Mouse (Mus musculus) adrenal gland, postnatal 4 days (tissue): ENCODE measurements around the gene Smim20. TPM values are rescaled to one million over a fixed set of nuclear protein-coding genes. Genes with fewer than 3 reads are reported as not detected.
A peak's percentile ranks its signal among the peaks of the same experiment; 100 is the strongest.

ENCODE experiments used
- DNase-seq, 2 experiments: peaks; one replicate each; pipeline ENCODE4 v3.0.0; 2021 to 2022; ENCODE audit warnings: low spot score in 2 of 2, mixed read lengths in 2 of 2
- total RNA-seq, 2 experiments: library from RNA; stranded (reverse); gene quantifications; 2 replicates each; pipeline ENCODE4 v1.2.3; 2021

Gene Smim20
- total RNA-seq, 2 experiments from 2014 or later, result 66.2 to 71.2 TPM

DNA sequence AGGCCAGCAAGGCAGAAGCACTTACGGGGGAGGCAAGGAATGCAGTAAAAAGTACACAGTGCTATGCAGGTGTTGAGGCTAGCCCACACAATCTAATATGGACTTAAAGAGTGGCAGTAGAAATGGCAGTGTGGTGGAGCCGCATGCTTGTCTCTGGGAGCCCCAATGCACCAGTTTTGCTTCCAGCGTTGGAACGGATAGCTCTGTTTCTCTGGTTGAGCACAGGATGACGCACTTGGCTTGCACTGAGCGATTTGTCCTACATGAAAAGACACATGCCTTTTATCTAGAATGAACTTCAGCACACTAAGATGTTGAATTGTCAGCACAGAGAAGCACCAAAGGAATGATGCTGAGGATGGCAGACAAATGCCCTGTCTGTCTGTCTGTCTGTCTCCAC, 37.1 kb downstream of the Smim20 start:
- DNase-seq, result no peak

DNA sequence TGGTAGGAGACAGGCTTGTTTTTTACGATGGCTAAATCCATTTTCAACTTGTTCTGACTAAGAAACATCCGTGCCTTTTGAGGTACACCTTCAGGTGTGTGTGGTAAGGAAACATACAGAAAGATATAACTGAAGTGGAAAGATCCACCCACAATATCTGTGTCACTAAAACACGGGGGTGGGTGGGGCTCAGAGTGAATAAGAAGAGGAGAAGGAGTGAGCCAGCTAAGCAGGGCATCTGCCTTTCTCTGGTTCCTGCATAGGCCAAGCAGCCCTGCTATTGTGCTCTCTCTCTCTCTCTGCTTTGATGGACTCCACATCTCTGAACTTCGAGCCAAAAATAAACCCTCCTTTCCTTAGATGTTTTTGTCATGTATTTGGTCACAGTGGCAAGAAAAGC, 38.1 kb downstream of the Smim20 start:
- no peak for DNase-seq

DNA sequence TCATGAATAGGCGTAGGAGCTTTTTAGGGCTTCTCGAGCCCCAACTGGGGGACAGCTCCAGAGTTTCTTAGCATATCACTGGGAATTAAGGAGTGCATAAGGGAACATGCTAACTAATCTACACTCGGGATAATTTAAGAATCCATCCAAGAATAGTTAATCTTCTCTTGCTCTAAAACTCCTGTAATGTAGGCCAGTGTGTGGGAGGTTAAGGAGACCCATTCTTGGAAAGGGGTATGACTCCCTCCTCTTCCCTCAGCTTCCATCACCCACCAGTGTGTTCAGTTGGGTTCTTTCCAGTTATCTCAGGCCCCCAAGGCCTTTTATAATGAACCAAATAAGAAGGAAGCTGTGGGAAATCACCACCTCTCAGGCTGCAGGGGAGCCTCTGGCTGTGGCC, 40.0 kb downstream of the Smim20 start:
- no peak for DNase-seq

DNA sequence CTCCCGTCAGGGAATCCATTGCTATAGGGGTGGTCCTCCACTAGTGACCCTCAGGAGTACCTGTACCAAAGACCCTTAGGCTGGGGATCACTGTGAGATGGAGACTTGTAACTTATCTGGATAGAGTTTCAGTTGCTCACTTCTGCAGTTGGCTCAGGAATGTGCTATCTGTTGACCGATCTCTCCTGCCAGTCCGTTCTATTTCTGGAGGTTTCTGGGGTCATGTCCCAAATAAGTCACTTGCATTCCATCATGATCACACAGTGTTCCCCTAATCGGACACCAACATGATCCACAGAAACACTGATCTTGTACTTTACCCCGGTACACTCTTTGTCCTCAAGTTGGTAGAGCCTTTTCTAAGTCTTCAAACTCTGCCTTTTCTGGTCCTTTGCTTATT, 40.6 kb downstream of the Smim20 start:
- no peak for DNase-seq

DNA sequence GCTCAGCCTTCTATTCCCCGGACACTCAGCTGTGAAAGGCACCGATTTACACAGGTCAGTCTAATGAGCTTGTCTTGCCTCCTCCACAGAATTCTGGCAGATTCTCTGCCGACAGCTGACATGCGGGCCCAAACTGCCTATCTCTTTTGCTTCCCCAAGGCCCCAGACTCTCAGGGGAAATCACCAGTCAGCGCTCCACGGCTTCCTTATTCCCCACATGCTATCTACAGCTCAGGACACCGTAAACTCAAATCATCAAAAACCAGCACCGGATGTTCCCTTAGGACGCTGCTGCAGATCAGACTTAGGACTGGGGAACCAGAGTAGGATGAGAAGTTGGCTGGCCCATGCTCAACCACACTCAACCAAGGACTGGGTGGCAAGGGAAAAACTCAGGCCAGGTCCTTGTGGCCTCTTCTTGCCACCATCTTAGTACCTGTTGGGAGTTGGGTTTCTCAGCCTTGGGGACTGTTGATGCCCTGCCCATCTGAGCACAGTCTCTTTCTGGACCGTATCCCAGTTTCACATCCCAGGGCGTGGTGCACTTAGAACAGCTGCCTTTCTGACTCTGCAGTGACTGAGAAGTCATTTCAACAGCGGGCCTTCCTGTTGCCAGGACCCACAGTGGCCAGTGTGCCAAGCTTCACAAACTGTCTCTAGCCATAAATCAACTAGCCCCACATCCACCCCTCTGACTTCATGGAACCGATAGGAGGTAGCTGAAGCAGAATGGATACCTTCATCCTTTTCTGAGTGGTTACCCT, 47.7 kb downstream of the Smim20 start:
- DNase-seq, result no peak

DNA sequence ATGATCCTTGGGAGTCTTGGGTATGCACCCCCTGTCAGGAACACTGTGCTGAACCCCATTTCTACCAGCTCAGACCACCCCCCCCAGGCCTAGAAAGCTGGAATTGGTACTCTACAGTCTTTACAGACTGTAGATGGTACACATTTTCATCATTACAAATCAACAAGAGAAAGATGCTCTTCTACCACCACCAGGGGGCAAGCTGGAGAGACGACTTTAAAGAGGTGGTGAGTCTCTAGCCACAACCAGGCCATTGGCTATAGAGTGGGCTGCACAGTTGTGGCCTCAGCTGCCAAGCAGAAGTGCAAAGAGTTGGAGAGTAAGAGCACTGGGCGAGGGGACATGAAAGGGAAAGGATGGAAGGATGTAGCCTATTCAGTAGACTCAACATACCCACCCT, 48.9 kb downstream of the Smim20 start:
- no peak for DNase-seq

DNA sequence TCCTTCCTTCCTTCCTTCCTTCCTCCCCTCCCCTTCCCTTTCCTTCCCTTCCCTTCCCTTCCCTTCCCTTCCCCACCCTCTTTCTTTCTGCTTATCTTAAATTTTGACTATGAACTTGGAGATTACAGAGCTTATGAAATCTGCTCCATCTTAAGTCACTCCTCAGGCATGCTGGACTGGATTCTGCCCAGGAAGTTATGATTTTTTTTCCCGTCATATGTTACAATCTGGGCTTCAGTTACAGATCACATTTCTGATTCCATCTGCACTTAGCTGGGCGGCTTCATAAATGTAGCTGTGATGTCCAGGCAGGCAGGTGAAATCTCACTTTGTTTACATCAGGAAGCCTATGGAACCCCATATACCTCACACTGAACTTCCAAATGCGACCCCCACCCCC, 50.5 kb downstream of the Smim20 start:
- no peak for DNase-seq

DNA sequence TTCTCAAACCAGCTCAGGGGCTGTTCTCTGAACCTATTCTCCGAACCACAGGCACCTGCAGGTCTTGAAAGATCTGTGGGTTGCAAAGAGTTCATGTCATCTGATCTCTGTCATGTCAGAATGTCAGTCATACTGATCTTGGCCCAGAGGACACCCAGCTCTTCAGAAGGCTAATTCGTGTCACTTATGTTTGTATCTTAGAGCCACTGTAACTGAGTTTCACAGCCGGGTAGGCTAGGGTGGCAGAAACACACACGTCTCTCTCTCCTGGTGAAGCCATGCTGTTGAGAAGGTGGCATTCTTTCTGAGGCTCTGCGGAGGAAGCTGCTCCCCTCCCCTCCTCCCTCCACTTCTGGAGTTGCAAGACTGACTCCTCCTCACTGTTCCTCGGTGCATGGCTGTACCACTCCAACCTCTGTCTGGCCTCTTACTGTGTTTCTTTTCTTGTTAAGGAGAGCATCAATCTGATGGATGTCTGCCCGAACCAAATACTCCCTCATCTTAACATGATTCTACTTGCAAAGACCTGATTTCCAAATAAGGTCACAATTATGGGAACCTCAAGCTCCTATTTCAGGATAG, 51.1 kb downstream of the Smim20 start:
- DNase-seq, result no peak

DNA sequence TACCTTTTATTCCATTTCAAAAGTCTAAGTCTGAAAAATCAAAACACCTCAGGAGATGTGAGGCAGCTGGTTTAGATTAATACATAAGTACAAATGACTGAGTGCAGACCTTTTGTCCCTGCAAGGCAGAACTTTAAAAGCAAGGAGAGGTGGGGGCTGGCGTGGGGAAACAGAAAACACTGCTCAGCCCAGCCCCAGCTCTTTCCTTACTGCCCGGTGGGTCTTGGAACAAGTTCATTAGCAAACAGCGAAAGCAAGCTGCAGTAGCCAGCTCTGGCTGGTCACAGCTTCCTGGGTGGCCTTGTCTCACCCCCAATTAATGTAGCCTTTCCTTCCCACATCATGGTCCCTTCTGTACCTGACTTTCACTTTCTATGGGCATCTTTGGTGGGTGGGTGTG, 53.4 kb downstream of the Smim20 start:
- DNase-seq, result no peak

DNA sequence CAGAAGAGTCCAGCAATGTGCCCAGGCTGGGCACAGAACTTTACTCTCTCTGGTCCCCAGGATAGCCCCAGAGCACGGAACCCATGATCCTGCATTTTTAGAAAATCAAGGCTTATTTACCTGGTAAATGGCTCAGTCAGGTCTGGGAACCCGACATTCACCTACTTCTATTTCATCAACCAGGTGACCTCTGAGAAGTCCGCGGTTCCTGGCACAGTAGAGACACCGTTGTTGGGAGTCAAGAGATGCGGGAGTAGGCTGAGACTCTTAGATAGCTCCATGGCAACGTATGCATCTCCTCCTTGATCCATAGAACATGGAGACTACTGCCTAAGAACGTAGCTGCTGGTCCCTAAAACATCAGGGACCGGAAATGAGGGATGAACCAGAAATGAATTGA, 55.0 kb downstream of the Smim20 start:
- DNase-seq, result no peak

DNA sequence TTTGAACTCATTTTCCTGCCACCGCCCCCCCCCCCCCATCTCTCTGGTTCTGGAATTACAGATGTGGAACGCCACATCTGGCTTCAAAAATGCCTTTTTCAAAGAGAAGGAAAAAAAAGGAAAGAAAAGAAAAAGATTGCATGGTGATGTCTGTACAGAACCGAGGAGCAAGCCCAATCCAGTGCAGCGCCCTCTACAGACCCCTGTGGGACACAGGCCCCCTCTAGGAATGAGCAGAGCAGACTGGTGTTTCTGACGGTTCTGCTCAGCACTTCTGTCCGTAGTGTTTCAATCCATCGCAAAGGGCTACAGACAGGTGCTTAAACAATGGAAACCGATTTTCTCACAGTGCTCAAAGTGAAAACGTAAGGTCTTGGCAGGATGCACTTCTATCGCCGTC, 55.6 kb downstream of the Smim20 start:
- no peak for DNase-seq

DNA sequence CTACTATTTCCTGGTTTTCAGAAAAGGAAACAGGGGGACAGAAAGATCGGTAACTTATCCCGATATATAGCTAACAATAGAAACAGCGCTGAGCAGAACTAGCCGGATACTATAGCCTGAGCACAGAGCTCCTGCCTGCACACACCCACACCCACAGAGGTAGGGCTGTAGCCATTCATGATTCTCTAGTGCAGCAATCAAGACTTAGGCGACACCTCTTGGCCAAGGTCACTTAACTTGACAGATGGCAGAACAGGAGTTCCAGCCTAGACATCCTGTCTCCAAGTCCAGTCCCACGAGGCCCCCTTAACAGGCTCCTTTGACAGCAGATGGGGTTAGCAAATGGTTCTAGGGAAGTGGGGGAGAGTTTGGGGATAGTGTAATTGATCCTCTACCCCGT, 56.2 kb downstream of the Smim20 start:
- no peak for DNase-seq

DNA sequence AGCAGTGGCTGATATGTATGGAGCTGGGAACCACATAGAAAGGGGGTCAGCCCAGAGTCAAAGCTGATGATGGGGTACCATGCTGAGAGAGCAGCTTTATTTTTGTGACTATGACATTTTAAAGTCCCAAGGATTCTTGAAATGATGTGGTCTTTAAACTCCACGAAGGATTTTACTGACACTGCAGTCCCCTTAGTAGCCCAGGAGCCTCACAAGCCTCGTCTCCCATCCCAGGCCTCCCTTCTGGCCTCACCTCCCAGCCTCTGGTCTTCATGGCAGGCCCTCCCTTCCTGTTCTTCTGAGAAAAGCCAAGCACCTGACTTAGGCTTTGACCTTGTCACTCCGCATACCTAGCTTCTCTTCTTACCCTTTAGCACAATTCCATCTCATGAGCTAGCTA, 57.4 kb downstream of the Smim20 start:
- no peak for DNase-seq

DNA sequence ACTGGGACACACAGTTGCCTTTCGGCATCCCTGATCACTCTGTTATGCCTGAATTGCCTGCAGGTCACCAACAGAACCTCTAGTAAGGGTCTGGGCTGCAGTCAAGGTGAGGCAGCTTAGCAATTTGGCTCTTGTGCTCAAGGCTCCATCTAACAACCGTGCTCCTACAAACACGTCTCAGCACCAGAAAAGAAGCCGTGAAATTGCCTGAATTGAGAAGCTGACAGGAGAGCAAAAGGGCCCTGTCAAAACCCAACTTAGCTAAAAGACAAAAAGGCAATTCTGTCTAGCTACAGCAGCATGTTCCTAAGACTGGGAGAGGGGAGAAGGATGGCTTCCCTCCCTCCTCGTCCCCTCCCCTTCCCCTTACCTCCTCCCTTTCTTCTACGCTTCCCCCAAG, 57.9 kb downstream of the Smim20 start:
- no peak for DNase-seq

DNA sequence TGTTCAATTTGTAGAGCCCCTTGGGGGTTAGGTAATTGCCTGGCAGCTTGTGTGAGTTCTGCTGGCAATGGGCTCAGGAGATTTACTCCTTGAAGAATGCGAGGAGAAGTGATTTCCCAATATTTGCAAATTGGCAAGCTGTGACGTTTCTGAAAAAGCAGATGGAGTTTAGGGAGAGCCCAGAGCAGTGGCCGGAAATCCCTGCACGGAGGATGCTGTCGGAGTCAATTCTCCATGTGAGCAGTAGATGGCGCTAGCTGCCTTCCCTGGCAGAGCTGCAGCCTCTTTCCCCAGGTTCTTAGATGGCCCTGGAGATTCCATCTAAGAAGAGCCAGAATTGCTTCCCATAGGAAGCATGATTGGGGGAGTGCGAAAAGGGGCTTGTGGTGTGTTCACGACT, 59.1 kb downstream of the Smim20 start:
- peak in 1 of 2 experiments; percentile 32 for DNase-seq

DNA sequence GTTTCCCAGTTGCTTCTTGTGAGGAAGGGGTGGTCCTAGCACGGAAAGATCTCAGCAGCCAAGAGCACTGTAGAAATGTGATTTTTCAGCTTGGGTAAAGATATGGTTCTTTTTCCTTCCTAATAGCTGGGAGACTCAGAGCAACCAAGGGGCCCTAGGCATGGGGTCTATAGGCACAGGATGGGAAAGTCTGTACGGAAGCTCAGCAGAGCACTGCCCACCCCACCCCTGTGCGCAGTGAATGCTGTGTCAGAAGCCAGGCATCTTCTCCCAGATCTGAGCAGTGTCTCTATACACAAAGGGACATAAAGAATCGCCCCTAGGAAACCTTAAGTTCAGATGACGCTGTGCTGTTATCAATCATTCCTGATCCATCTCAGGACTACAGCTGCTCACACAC, 59.6 kb downstream of the Smim20 start:
- no peak for DNase-seq

Other genes starting within 250 kb of the Smim20 start
- 1 to 10 TPM in 1 of 2 experiments, under 1 TPM in 1; 0.90 to 1.0 TPM for gene Slc34a2, start 229.0 kb upstream of the Smim20 start, total RNA-seq
- gene Sel1l3, start 53.2 kb upstream of the Smim20 start, total RNA-seq, result 1 to 10 TPM; 7.0 to 8.0 TPM
- 10 to 100 TPM; 54.6 to 62.2 TPM for gene Rbpj, start 199.1 kb downstream of the Smim20 start, total RNA-seq